Mouse (Mus musculus): ENCODE data around the gene Mansc4.

- TF ChIP-seq CTCF (IDR thresholded peaks at IDR 0.05; ENCODE audit: borderline replicate concordance, insufficient read depth, low read depth, low read length) (no peak), POLR2A (IDR thresholded peaks at IDR 0.05; ENCODE audit: borderline replicate concordance, insufficient read depth, low read length) (no peak)
Observed at GRCm38 (mm10) chr6:147053785-147054646, 32.8 kb downstream of the Mansc4 start.
